ENCODE assay signal across 11 mouse cellular contexts in the genomic region with DNA sequence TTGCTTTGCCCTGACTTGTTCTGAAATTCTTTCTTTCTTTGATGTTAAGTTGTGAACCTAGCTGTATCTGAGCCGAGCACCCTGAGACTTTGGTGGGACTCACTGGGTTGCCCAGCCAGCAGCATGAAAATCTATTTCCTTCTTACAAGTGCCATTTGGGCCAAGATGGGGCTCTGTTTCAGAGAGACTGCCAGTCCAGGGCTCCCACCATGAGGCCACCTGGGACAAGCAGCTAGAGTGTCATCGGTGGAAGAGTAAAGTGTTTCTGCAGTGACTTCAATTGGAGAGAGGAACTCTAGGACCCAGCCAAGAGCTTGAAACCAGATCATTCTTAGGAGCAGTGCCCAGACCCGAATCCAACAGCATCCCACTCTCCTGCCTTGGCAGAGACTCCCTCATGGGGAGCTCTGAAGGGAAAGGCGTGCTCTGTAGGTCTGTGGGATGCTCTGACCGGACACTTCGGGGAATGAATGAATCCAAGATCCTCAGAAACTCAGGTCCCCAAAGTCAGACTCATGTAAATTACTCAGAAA.
DNase-seq lines count a peak whose midpoint lies in the region; ATAC-seq and TF ChIP-seq lines count a peak whose summit lies in the region.
"Had no signal": no experiment of that assay in that cellular context is flagged by ENCODE, and none has a peak within 500 bp of the region (broad histone marks: within the 10 kb centered on the region; RNA-seq: fewer than 3 reads in every experiment).

No protein-coding gene starts in this region.

- H3K79me2 ChIP-seq in heart, adult 2 months (replicated peaks; ENCODE audit: control insufficient read depth, insufficient read depth, low read length): no peaks in the 10 kb centered on the region

- H3K27me3 ChIP-seq in heart, adult 2 months (ENCODE audit: control insufficient read depth, insufficient read depth, low read length): no peaks in the 10 kb centered on the region
- H3K27me3 ChIP-seq in intestine, embryonic 16.5 days (replicated peaks; ENCODE audit: control insufficient read depth, insufficient read depth, low read length): no peaks in the 10 kb centered on the region
- H3K27me3 ChIP-seq: hindbrain, embryonic 15.5 days had no signal

- no peak for TF ChIP-seq POLR2A in heart, adult 2 months (IDR thresholded peaks at IDR 0.05; ENCODE audit: insufficient read depth, low read depth, low read length)

- no peak for TF ChIP-seq EP300 in heart, adult 2 months (IDR thresholded peaks at IDR 0.05; ENCODE audit: insufficient read depth, low read depth, low read length)

- peaks cover 10% of the 10 kb centered on the region for H3K36me3 ChIP-seq in heart, adult 2 months (ENCODE audit: control insufficient read depth, insufficient read depth, low read length)
- H3K36me3 ChIP-seq in intestine, embryonic 16.5 days (ENCODE audit: control insufficient read depth, insufficient read depth, low read length): no peaks in the 10 kb centered on the region
- H3K36me3 ChIP-seq: hindbrain, embryonic 15.5 days had no signal

- peak overlapping the region; percentile 62 for H3K27ac ChIP-seq in heart, adult 2 months
- peak overlapping the region; percentile 78 for H3K27ac ChIP-seq in intestine, embryonic 16.5 days (ENCODE audit: low read length)
- H3K27ac ChIP-seq: hindbrain, embryonic 15.5 days had no signal

- no peaks in the 10 kb centered on the region for H3K9me3 ChIP-seq in intestine, embryonic 16.5 days (ENCODE audit: control insufficient read depth, low read length)
- H3K9me3 ChIP-seq: hindbrain, embryonic 15.5 days had no signal

- WGBS in heart, adult 2 months: 63% methylated on average over 6 of the region's 6 CpGs
- 78% methylated on average over 6 of the region's 6 CpGs for WGBS in intestine, embryonic 16.5 days

- no peak overlapping the region for H3K4me2 ChIP-seq in intestine, embryonic 16.5 days (ENCODE audit: low read depth, low read length)
- H3K4me2 ChIP-seq: hindbrain, embryonic 15.5 days had no signal

- H3K9ac ChIP-seq in heart, adult 2 months (ENCODE audit: low read depth, low read length): no peak overlapping the region
- H3K9ac ChIP-seq in intestine, embryonic 16.5 days (ENCODE audit: low read depth, low read length): no peak overlapping the region
- H3K9ac ChIP-seq: hindbrain, embryonic 15.5 days had no signal

- ATAC-seq in intestine, embryonic 16.5 days: no peak
- no peak for ATAC-seq in cerebellum, adult (ENCODE audit: insufficient number of reproducible peaks, low FRiP score, low TSS enrichment)

- H3K4me1 ChIP-seq in heart, adult 2 months (ENCODE audit: control insufficient read depth, insufficient read depth, low read length): peaks cover 43% of the 10 kb centered on the region
- peaks cover 31% of the 10 kb centered on the region for H3K4me1 ChIP-seq in intestine, embryonic 16.5 days (ENCODE audit: control insufficient read depth, insufficient read depth, low read length)

- no peak for TF ChIP-seq CTCF in heart, adult 2 months (IDR thresholded peaks at IDR 0.05)

- DNase-seq in heart, adult 2 months: peak; percentile 35 to 47
- no peak for DNase-seq in heart, adult 8-10 months (ENCODE audit: low spot score)
- peak; percentile 39 for DNase-seq in brain, adult 2 months (ENCODE audit: low read depth, low spot score)
- DNase-seq in gastrocnemius, postnatal 25 days: peak; percentile 73
- no peak for DNase-seq in layer of hippocampus, adult 8-10 months (ENCODE audit: low spot score in 2 of 2)
- DNase-seq in testis, postnatal 10 days (ENCODE audit: low spot score): no peak
- DNase-seq: cerebellum, adult 11-12 months; thymus, postnatal 25 days had no signal

- intact Hi-C loops in heart, adult 2 months (cut with DNase I): no loop called here

- no peak overlapping the region for H3K4me3 ChIP-seq in heart, adult 2 months
- no peak overlapping the region for H3K4me3 ChIP-seq in intestine, embryonic 16.5 days (ENCODE audit: low read length)
- H3K4me3 ChIP-seq: hindbrain, embryonic 15.5 days had no signal

Comparison
In these comparisons a context has a peak if more than half of its experiments do, and no peak if none do; other contexts are left out.
1. DNase-seq: peak in heart, adult 2 months (2 of 2), brain, adult 2 months (single experiment) and gastrocnemius, postnatal 25 days (single experiment); none in heart, adult 8-10 months (single experiment), layer of hippocampus, adult 8-10 months (0 of 2) and testis, postnatal 10 days (single experiment).